Mouse (Mus musculus) liver, postnatal 0 days (tissue): ENCODE data around the gene Sclt1.

Source experiments
- CTCF ChIP-seq: sonication (generic); IDR thresholded peaks from 2 replicates; pipeline ENCODE4 v1.5.1; 2016; ENCODE audit warnings: antibody characterized with exemption, low read depth
- EP300 ChIP-seq: IDR thresholded peaks from 2 replicates; pipeline ENCODE4 v1.6.1; 2016; ENCODE audit warnings: antibody characterized with exemption, low read depth, mild to moderate bottlenecking

DNA sequence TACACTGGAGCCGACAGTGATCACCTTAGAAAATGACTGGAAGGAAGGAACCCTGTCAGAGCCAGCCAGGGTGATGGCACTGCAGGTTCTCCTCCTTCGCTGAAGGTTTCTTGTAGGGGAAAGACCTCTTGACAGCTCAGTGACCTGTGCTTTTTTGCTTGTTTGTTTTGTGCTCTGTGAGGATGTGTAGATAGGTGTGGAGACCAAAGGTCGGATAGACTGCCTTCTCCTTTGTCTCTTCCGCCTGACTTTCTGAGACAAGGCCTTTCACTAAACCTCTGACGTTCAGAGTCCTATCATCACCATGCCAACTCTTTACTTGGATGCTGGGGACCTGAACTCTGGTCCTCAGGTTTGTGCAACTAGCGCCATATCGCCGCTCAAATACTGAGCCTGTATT lies 153.8 kb downstream of the Sclt1 start:
- TF ChIP-seq CTCF (no peak), EP300 (no peak)
